Mouse (Mus musculus): Measurements from ENCODE around the gene Gm20883. TPM values are rescaled to one million over a fixed set of nuclear protein-coding genes. Genes with fewer than 3 reads are reported as not detected.
"Not testable (repeated sequence)": the region's sequence is repeated elsewhere in the genome, so short reads cannot be mapped to it uniquely, and the experiment has no call there.

Gene Gm20883
- polyA plus RNA-seq (2016; fragmentation: Nextera tagmentation; extraction: Ambion mirVana) = not detected in 2 replicates

DNA sequence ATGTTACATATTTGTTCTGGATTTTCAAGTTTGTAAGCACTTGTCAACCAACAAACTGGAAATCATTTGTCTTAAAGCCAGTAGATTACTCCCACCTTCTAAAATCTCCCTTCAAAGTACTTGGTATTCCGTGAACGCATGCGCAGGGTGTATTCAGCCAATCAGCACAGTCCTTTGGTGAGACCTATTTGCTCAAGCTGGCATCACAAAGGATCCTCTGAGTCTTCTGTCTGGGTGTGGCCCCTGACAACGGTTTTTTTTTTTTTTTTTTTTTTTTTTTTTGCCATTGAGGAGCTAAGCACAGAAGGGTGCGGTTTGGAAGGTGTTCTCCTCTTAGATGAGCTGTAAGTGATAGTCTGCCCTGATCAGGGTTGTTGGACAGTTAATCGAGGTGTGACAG lies at the start of gene Gm20883:
Gene Gm20883 (plus strand): TSS at position 301 of the 400 bp plus-strand sequence.
- not testable (repeated sequence) for H3K4me3 ChIP-seq; DNase-seq (ENCODE audit: low spot score); H3K4me1 ChIP-seq; H3K27me3 ChIP-seq (ENCODE audit: insufficient read depth, poor library complexity, severe bottlenecking); H3K9me3 ChIP-seq; H3K27ac ChIP-seq; H3K36me3 ChIP-seq
- WGBS = no CpG with 5 or more reads among the region's 6 CpGs
